In the genomic region with DNA sequence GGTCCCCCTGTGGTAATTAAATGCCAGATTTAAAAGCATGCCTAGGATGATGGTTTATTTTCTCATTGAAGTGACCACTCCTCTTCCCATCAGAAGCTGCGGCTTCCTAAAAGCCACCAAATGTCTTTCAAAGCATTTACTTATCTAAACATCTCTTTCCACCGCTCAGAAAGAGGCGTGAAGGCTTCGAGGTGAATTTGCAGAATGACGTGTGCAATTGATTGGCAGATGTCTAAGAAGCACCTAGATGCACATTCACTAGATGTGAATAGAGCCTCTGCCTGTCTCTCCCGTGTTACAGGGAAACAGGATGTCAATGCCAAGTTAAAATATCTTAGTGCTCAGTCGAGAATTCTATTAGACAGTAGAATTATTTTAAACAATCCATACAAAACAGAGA, we compare ENCODE assay signal across 8 mouse cellular contexts. TPM values are rescaled to one million over a fixed set of nuclear protein-coding genes. Genes with fewer than 3 reads are reported as not detected.
A peak's percentile ranks its signal among the peaks of the same experiment; 100 is the strongest.
DNase-seq lines count a peak whose midpoint lies in the region; ATAC-seq and TF ChIP-seq lines count a peak whose summit lies in the region.

No protein-coding gene starts in this region.

- peak overlapping the region; percentile 97 for H3K4me2 ChIP-seq in heart, embryonic 16.5 days (ENCODE audit: low read depth, low read length)
- H3K4me2 ChIP-seq in myocyte (ENCODE audit: low read depth): peak overlapping the region; percentile 84

- no peaks in the 10 kb centered on the region for H3K36me3 ChIP-seq in heart, embryonic 16.5 days (ENCODE audit: control insufficient read depth, insufficient read depth)
- H3K36me3 ChIP-seq in myocyte (ENCODE audit: control insufficient read depth, insufficient read depth): no peaks in the 10 kb centered on the region

- no peak for ATAC-seq in heart, embryonic 16.5 days (replicated peaks; ENCODE audit: extremely low read depth, insufficient read depth, low FRiP score)
- ATAC-seq in inflammation-experienced regulatory T-cells, adult 6 months: peak; percentile 23

- no peak for DNase-seq in heart, adult 9 months (ENCODE audit: low spot score in 2 of 2)
- peak; percentile 25 for DNase-seq in embryo, embryonic 11 days
- no peak for DNase-seq in ovary, adult 18-20 months (ENCODE audit: low spot score)
- DNase-seq in thymus, postnatal 4 days: no peak
- DNase-seq in cerebellum, adult 11 months: no peak

- no peak overlapping the region for H3K27ac ChIP-seq in heart, embryonic 16.5 days (ENCODE audit: low read length)

- peak overlapping the region; percentile 18; the same call in 1 of the 2 replicates for H3K4me3 ChIP-seq in heart, embryonic 16.5 days (ENCODE audit: low read length)
- peak overlapping the region; percentile 84 for H3K4me3 ChIP-seq in myocyte

- peak overlapping the region; percentile 43; the same call in 1 of the 2 replicates for H3K9ac ChIP-seq in heart, embryonic 16.5 days (ENCODE audit: low read length)

- 12% methylated on average over 7 of the region's 7 CpGs for WGBS in heart, embryonic 16.5 days

- H3K9me3 ChIP-seq in heart, embryonic 16.5 days (replicated peaks; ENCODE audit: control insufficient read depth, low read length): 0 out of 2 replicates have a peak, but pooled peaks cover 3% of the 10 kb centered on the region

- H3K27me3 ChIP-seq in heart, embryonic 16.5 days (ENCODE audit: control insufficient read depth, insufficient read depth, low read length): no peaks in the 10 kb centered on the region
- H3K27me3 ChIP-seq in myocyte (ENCODE audit: control insufficient read depth, insufficient read depth, insufficient read length): no peaks in the 10 kb centered on the region

- peaks cover 13% of the 10 kb centered on the region; the same call in 1 of the 2 replicates for H3K4me1 ChIP-seq in heart, embryonic 16.5 days (ENCODE audit: control insufficient read depth, insufficient read depth, low read length)

- no peak overlapping the region for H3ac ChIP-seq in myocyte (ENCODE audit: control insufficient read depth, insufficient read length)

- peaks cover 18% of the 10 kb centered on the region for H3K79me2 ChIP-seq in myocyte (ENCODE audit: control insufficient read depth, insufficient read depth)

- TF ChIP-seq POLR2A in myocyte (IDR thresholded peaks at IDR 0.05; ENCODE audit: insufficient read length, low read depth): no peak

TF ChIP-seq in myocyte, 11 proteins besides CTCF, POLR2A, EP300 and RAD21:
- TF ChIP-seq CEBPB (IDR thresholded peaks at IDR 0.05; ENCODE audit: insufficient read depth, poor library complexity, severe bottlenecking): no peak
- no peak for TF ChIP-seq POLR2AphosphoS2 (IDR thresholded peaks at IDR 0.05; ENCODE audit: insufficient read length, low read depth)
- no peak for TF ChIP-seq MYOG (IDR thresholded peaks at IDR 0.05; ENCODE audit: control insufficient read depth in 1 of 3, insufficient read depth in 1 of 3, insufficient read length in 2 of 3, low read depth in 2 of 3)
- no peak for TF ChIP-seq MAX (IDR thresholded peaks at IDR 0.05; ENCODE audit: low read depth)
- TF ChIP-seq SRF (IDR thresholded peaks at IDR 0.05; ENCODE audit: control insufficient read depth, insufficient read length, low read depth): no peak
- TF ChIP-seq E2F4 (IDR thresholded peaks at IDR 0.05; ENCODE audit: insufficient read depth): no peak

RNA-seq across cellular contexts. Expression of gene Klf12, which starts 1.8 kb away (rescaled TPM):
- 5.9 and 6.3 TPM in 2 replicates for polyA plus RNA-seq in heart, embryonic 16.5 days (2015; fragmentation: Nextera tagmentation; extraction: Ambion mirVana)
- 1 to 10 TPM; 1.1 to 3.6 (median 2.1) TPM for polyA plus RNA-seq in inflammation-experienced regulatory T-cells, adult 6 months (2017; shearing (Covaris generic))
- 1.4 TPM for polyA plus RNA-seq in myocyte (2012; fragmentation: generic; extraction: Trizol)
